Mouse (Mus musculus) heart, adult 18-20 months (tissue): ENCODE measurements around the gene Insig1. TPM values are rescaled to one million over a fixed set of nuclear protein-coding genes. Genes with fewer than 3 reads are reported as not detected.

Source experiments
- DNase-seq, 2 experiments: peaks; one replicate each; pipeline ENCODE4 v3.0.0; 2021 to 2022; ENCODE audit warnings: mixed read lengths in 1 of 2
- total RNA-seq, 2 experiments: library from RNA; stranded (reverse); gene quantifications; 2 replicates each; pipeline ENCODE4 v1.2.3; 2021

Gene Insig1
- total RNA-seq, 2 experiments from 2014 or later = 19.2 to 27.3 TPM

DNA sequence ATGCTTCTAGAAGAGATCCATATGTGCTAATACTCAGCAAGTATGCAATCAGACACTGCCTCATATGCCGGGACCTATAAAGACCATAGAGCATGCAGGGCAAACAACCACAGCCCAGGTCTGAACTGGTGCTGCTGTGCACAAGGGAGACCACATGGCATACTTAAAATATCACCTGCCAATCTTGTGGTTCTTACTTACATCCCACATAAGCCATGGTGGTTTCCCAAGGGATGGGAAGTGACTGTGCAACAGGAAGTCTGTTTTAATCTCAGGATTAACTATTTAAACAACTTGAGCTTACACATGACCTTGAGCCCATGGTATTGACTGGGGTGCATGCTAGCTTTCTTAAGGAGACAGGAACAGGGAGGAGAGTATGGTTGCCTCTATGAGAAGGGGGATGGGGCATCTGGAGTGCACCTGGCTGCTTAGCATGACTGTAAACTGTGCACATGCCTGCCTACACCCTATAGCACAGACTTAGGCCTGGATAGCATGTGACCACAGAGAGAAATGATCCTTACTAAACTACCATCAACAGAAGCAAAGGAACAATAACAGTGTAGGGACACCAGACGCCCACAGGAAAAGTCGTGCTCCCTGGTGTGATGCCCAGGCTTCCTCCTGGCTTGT, 7.1 kb upstream of the Insig1 start:
- no peak for DNase-seq

DNA sequence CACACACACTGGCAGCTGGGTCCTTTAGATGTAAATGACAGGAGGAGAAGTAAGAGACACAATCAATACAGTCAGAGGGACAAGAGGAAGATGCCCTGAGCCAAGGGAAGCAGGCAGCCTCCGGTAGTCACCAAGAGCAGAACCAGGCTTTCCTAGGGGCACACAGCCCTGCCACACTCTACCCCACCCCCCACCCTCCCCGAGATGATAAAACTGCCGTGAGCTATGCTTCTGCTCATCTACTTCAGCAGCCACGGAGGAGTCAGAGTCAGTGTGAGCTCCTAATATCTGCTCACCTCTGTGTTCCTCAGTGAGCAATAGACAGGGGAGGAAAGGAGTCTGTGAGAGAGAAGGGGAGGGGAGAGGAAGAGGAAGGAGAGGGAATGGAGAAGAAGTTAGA, 5.9 kb upstream of the Insig1 start:
- no peak for DNase-seq

DNA sequence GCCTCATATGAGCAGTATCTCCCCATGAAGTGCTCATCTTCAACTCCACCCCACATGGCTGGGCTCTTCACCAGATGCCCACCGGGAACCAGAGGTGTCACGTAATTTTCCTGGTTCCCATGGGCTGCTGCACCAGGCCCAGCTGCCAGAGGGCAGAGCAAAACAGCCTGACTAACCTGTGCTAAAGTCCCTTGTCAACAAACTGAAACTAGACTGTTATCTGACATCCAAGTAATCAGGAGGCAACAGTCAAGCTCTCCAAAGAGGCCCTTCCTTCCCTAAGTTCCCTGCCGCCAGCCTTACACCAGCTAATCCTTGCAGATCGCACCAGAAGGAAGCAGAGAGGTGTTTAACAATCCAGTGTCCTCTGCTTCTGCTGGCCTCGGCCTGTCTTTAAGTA, 4.9 kb upstream of the Insig1 start:
- no peak for DNase-seq

DNA sequence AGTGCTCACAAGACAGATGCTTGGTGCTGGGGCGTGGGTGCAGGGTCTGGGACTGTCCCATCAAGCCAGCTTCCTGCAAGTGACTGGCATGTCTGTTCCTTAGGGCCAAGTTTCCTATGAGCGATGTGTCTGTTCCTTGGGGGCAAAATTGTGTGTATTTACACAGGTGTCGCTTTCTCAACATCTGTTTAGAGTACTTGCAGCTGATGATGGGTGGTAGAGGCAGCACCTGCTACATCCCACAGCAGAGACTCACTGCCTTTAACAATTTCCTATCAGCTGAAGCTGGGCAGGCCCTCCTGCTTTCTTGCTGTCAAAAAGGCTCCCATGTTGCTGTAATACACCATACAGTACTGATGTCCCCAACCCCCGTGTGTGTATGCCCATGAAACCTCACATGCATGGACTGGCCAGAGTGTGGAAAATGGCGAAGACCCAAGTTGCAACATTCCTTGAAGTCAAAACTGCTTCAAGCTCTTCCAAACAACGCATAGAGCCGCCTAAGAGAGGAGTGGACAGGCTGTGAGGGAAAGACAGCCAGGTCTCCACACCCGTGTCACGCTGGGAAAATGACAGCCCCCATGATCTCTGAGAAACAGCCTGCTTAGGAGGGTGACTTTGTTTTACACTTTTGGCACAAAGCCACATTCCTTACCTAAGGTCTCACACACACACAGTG, 875 bp upstream of the Insig1 start:
- DNase-seq = no peak

DNA sequence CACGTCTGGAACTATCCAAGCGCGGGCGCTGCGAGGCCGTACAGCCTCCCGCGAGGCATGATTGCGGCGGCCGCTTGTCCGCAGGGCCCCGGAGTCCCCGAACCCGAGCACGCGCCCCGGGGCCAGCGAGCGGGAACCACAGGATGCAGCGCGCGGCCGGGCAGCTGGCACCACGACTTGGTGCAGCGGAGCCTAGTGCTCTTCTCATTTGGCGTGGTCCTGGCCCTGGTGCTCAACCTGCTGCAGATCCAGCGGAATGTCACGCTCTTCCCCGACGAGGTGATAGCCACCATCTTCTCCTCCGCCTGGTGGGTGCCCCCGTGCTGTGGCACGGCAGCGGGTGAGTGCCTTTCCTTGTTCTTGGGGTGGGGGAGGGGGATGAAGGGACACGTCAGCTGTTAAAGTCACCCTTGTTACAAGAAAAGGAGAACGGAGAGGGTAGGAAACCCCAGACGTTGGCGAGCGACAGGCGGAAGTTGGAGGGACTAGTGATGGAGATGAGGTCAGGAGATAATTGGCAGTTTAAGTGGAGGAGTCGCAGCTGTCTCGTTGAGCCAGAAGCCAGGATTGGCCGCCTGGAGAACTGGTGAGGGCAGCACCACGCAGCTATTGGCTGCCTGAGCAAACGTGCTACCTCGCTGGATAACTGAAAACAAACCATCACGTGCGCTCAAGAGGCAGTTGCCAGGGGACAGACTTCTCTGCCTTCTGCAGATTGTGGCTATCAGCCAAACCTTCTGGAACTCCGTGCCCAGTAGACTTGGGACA, 477 bp downstream of the Insig1 start:
- peak; percentile 84 to 90 for DNase-seq

DNA sequence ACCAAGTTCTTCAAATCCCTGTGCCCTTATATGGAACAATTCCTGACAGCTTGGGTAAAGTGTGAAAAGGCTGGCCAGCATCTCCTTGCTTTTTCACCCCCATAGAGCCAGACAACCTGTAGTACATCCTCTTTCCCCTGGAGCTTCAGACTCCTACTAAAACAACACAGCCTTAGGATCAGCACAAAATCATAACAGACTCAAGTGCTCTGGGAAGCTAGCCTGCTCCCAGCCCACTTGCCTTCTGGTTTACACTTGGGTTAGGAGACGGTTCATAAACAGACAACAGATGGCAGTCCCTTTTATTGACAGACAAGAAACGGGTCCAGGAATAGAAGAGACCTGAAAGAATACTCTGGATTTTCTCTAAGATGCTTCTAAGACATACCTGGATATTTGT, 8.3 kb downstream of the Insig1 start:
- DNase-seq = no peak

DNA sequence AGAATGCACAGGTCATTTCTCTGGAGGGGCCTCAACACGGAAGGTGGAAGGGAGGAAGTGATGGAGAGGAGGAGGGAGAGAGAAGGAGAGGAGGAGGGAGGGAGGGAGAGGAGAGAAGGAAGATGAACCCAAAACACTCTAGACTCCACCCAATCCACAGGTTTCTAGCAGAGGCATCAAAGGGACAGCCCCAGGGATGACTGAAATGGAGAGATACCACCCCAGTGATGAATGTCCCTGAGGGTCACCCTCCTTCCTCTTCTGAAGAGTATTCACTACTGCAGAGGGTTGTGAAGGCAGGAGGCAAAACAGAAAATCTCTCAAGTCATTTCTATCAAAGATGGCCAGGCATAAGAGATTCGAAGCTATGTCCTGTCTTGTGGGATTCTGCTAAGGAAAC, 10.0 kb downstream of the Insig1 start:
- DNase-seq = no peak

DNA sequence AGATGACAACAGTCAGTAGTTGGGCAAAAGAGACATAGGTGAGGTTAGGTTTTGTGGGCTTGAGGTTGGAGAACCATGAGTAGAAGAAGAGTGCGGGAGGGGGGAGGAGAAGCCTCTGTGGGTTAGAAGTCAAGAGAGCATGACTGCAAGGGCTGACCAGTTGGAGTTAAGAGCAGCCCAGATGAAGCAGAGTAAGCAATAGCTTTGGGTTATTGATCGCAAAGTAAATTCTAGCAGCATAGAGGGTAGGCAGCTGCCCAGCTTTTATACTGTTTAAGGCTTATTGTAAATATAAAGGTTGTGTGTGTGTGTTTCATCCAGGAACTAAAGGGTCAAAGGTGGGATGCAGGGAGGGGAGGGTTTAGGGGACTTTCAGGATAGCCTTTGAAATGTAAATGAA, 10.7 kb downstream of the Insig1 start:
- no peak for DNase-seq

DNA sequence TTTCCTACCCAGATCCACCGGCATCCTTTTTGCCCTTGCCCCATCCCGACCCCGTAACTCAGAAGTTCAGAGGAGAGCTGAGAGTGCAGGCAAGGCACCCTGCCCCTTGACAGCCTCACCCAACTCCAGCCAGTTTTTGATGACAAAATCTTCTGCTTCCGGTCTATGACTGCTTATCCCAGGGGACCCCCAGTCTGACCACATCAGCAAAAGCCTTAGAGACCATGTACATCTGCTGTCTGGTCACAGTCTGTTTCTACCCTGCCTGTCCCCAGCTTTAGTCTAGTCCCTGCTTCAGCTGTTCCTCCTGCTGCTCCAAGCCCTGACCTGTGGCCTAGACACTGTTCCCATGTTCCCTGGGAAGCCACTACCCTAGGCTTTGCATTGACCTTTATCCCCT, 11.1 kb downstream of the Insig1 start:
- no peak for DNase-seq

DNA sequence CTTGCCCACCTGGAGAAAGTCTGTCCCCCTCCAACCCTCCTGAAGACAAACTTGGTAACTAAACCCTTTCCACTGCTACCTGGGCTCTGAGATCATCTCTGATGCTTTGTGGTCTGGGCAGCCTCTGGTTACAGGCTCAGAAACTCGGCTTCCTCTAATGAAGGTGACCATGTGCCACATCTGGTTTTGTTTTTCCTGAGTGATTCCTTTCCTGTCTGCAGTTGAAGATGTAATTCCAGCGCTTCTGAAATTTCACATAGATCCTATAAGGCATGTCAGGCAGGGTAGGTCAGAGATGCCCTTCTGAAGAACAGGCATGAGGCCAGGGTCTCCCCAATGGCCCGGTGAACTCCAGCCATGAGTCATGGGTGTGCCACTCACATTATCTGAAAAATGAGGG, 11.6 kb downstream of the Insig1 start:
- no peak for DNase-seq

DNA sequence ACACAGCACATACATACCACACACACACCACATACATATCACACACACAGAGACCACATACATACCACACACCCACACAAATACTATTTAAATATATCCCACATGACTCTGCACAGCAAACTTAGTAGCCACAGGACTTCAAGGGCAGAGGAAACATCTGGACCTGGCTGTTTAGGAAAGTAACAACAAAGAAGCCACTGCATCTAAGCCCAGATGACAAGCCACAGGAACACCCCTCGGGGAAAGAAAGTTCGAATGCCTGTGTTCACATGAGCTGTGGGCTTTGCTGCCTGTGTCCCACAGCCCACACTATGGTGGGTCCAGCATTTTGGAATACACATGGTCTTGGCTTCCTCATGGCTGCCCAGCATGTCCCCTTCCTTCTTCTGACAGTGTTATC, 13.6 kb downstream of the Insig1 start:
- DNase-seq = no peak

DNA sequence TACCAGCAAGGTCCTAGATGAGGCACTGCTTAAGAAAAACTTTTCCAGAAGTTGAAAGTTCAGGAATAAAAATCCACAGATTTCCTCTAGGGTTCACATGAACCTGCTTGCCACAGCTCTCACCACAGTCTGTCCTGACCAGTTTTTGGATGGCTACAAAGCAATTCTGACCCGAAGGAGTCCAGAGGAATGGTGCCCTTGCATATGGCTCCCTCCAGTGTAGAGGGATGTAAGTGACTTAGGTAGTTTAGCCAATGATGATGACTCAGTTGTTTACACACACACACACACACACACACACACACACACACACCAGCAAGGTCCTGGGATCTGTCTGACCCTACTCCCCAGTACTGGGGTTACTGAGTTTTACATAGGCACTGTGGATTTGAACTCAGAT, 19.4 kb downstream of the Insig1 start:
- DNase-seq = peak; percentile 25 to 31

DNA sequence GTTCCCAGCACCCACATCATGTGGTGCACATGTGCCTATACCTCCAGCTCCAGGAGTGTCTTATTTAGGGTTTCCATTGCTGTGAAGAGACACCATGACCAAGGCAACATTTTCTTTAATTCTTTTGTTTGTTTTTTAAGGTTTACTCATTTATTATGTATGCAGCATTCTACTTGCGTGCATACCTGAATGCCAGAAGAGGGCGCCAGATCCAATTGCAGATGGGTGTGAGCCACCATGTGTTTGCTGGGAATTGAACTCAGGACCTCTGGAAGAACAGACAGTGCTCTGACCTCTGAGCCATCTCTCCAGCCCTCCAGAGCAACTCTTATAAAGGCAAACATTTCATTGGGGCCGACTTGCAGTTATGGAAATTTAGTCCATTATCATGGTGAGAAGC, 21.2 kb downstream of the Insig1 start:
- DNase-seq = no peak

DNA sequence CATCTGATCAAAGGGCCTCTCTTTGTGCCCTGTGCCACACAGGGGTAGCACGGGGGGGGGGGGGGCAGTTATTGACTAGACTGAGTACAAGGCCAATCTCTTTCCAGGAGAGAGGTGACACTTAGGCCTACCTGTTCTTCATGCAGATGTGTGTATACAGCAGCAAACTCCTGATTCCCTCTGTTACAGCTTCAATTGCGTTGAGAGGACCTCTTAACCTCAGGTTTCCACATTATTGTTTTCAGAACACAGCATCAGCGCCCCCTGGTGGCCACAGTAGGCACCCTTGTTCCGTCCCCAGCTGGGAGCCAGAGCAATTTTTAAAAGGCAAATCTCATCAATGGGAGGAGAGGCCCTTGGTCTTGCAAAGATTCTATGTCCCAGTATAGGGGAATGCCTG, 22.7 kb downstream of the Insig1 start:
- DNase-seq = peak; percentile 65 to 93

DNA sequence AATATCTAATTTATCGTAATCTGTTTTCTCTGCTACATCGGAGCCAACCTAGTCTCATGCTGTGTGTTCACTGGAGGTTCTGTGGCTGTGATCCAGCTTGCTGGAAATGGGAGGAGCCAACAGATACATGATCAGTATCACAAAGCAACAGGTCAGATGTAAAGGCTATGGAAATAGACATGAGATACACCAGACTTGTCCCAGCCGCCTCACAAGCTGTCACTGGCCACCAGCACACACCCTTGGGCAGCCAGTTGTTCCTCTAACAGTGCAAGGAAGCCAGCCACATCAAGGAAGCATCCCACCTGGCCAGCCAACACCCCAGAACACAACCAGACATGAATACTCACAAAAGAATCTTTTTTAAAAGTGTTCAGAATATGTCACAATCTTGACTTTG, 23.2 kb downstream of the Insig1 start:
- no peak for DNase-seq

DNA sequence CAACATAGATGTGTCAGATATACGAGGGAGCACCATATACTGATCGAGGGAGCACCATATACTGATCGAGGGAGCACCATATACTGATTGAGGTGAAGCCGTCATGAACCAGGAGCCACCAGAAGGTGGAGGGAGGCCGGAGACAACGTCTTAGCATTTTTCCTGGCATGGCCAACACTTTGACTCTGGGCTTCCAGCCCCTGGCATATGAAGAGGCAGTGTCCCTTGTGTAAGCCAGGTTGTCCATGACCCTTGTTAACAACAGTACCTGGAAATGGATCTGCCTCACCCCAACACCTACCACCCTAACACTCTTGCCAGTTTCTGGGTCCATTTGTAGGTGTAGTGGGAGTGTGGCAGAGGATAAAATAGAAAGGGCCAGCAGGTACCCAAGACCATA, 23.7 kb downstream of the Insig1 start:
- DNase-seq = no peak

DNA sequence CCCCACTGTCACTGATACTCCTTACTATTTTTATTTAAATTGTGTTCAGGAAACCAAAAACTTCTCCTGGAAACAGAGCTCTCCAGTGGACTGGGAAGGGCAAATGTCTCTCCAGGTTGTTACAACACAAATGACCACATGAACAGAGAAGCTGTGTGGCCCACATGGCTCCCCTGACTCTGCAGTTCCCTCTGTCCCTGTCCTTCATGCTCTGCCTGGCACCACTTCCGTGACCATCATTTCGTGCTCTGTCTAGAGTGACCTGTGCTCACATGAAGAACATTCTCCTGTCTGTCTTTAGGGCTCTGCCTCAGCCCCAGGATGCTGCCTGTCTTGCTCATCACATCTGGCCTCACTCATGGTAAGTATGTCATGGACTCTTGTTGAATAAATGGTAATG, 24.5 kb downstream of the Insig1 start:
- DNase-seq = no peak

DNA sequence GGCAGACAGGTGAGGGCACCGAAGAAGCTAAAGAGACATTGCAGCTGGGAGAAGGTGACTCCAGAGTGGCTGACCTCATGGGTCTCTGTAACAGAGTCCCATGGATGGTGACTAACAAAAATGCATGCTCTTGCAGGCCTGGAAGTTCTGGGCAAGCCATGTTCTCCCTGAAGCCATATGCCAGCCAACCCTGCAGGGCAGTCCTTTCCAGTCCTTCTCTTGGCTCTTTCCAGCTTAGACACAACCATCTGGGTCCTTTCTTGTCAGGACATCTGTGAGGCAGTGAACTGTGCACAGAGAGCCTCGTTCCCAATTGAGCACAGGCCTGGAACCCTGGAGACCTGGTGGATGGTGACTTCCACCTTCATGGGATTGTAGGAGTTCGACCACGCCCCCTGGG, 35.8 kb downstream of the Insig1 start:
- DNase-seq = no peak

DNA sequence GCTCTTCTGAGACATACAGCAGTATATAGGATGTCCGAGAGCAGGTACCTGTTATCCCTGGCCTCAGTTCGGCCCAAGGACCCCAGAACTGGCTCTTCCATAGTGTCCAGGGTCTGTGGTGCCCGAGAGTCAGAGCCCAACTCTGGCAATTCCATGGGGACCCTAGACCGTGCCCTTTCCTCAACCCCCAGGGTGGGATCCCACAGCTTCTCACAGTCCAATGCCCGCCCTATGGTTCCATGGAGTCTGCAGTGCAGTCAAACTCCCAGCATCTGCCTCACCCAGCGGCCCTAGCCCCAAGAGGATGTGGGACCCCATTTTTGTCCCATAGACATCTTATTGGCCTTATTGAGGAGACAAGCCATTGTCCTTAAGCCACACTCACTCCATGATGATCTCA, 36.8 kb downstream of the Insig1 start:
- DNase-seq = no peak

DNA sequence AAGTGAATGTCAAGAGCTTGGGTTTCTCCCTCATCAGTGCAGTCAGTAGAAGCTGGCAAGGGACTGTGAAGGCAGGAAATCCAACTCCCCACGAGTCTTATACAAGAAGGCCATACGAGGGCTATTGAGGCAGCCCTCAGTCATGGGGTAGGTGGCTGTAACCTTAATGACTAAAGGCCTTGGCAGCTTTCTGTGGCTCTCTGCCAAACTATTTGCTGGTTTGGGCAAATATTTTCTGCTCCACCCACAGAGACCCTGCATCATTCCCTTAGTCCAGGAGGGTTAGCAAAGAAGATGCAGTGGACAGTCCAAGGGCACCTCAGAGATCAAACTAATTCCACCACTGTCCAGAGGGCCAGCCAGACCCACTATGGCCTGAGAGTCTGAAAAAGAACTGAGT, 39.7 kb downstream of the Insig1 start:
- DNase-seq = no peak

DNA sequence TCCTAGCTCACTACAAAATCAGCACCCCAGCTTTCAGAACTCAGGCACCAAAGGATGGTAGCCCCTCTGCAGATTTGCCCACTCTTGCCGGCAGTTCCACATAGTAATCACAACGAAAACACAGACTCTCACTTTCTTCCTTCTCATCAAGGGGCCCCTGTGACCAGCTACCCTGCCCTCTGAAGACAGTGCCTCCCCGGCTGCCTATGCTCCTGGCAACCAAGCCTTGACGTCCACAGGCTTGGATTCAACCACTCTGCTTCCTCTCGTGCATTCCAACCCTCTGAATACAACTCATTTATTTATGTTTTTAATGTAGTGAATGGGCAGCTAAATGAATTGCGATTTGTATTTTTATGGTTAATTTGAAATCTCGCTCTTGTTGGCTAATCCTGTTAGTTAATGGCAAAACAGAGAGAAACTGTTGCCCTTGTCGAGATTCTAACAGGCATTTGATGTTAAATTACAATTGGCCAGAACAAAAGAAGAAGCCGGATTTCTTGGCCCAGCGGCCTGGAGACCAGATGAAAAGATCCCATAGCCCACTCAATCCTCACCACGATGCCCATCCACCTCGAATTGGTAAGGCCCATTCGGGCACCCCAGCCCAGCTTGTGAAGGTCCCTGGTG, 46.2 kb downstream of the Insig1 start:
- DNase-seq = no peak

DNA sequence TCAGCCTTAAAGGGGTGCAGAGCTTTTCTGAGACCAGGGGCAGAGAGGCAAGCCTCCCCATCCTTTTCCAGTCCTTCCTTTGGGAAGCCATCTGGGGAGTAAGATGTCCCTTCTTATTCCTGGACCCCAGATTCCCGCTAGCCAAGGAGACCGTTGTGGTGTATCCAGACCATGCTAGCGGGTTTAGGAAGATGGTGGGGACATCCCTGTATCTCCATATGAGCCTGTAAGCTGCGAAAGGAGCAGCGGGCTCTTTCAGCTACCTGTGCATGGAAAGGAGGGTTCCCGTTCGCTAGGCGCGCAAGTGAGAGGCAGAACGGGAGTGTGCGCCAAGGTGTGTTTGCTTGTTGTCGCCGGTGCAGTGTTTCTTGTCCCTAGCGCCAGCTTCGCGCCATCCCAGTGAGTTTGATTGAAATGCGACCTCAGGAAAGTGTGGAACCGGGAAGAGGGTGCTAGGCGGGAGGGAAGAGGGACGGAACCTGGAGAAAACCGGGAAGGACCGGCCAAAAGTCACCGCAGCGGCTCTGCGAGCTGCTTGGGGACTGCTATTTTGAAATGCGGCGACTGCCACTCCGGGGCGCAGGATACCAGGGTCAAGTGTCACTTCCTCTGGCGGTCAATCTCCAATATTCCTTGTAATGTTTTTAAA, 46.8 kb downstream of the Insig1 start:
- DNase-seq = peak; percentile 18 to 20

DNA sequence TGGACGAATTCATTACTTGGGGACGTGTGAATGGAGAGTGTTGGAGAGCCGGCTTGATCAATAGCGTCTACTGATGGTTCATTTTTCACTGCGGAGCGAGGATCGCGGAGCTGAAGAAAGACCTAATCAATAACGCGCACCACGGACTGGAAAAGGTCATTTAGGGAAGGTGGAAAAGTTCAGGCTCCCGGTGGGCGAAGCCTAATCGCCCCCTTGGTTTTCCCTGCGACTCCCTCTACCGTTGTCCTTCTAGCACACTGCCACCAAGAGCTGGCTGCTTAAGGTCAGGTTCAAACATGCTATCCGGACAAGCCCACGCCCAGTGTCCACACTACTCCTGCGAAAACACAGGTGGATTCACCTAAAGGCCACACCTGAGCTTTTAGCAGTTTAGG, 47.4 kb downstream of the Insig1 start:
- no peak for DNase-seq
